Mouse (Mus musculus) G1E (cell line): ENCODE measurements around the gene Sulf2.

ENCODE experiments used
- CTCF ChIP-seq: IDR thresholded peaks from 2 replicates; pipeline ENCODE4 v1.5.1; 2012; ENCODE audit warnings: low read depth, low read length, inconsistent platforms, mixed read lengths
- GATA1 ChIP-seq: IDR thresholded peaks from 2 replicates; pipeline ENCODE4 v1.6.1; 2012; ENCODE audit warnings: borderline replicate concordance, low read length, inconsistent platforms, mixed read lengths

DNA sequence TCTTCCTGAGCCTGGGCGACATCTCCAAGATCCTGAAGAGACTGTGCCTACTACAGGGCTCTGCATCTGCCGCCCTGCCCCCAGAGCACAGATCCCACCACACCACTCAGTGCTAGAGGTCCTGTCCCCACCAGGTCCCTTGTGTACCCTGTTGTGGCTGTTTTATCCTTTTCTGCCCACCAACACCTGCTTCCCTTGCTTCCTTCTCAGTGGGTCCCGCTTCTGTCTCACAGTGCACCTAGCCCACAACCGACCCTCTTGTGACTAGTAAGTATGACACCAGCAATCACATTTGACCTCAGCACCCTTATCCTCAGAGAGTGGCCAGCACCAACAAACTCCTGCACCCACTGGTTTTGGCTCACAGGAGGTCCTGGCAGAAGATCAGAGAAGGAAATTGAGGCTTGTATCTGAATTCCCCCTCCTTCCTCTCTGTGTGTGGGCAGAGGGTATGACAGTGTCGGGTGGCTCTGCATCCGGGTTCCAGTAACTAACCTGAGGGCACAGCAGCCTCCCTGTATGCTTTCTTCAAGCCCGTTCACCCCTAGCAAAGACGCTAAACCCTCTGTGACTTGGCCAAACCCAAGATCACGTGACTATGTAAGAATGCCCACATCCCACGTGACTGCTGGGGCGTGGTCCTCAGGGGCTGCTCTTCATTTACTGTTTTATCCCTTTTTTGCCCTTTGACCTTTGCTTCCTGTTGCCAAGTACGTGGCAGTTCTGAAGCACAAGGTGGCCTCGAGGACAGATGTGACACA lies 29.8 kb downstream of the Sulf2 start:
- no peak for TF ChIP-seq GATA1
- TF ChIP-seq CTCF = no peak
